Mouse (Mus musculus) liver (tissue): ENCODE data around the gene Vegfb.

Experiments
- DNase-seq: peaks from one replicate; pipeline ENCODE4 v3.0.0-alpha.2; 2020; ENCODE audit warnings: mixed read lengths

The Vegfb gene

GRCm38 (mm10) chr19:6940396-6941351 lies 46.8 kb downstream of the Vegfb start:
- no peak for DNase-seq

GRCm38 (mm10) chr19:6939106-6940002 lies 48.1 kb downstream of the Vegfb start:
- DNase-seq: no peak

GRCm38 (mm10) chr19:6937541-6938465 lies 49.6 kb downstream of the Vegfb start:
- no peak for DNase-seq

GRCm38 (mm10) chr19:6936299-6936698 lies 51.2 kb downstream of the Vegfb start:
- DNase-seq: no peak

- no peak for DNase-seq
Measured at GRCm38 (mm10) chr19:6934195-6934977, 53.1 kb downstream of the Vegfb start, which contains the start of gene Kcnk4. Kcnk4 (minus strand) TSS chr19:6934515.

- no peak for DNase-seq
Measured at GRCm38 (mm10) chr19:6933436-6934194, 53.8 kb downstream of the Vegfb start.

- no peak for DNase-seq
Measured at GRCm38 (mm10) chr19:6933102-6933435, 54.4 kb downstream of the Vegfb start.
